Mouse (Mus musculus) 416B (cell line): ENCODE data around the gene Shisal2b.
"Not testable (repeated sequence)": the region's sequence is repeated elsewhere in the genome, so short reads cannot be mapped to it uniquely, and the experiment has no call there.

Source experiments
- DNase-seq: peaks from one replicate; pipeline ENCODE4 v3.0.0; 2011; ENCODE audit warnings: low read depth

Gene Shisal2b

DNA sequence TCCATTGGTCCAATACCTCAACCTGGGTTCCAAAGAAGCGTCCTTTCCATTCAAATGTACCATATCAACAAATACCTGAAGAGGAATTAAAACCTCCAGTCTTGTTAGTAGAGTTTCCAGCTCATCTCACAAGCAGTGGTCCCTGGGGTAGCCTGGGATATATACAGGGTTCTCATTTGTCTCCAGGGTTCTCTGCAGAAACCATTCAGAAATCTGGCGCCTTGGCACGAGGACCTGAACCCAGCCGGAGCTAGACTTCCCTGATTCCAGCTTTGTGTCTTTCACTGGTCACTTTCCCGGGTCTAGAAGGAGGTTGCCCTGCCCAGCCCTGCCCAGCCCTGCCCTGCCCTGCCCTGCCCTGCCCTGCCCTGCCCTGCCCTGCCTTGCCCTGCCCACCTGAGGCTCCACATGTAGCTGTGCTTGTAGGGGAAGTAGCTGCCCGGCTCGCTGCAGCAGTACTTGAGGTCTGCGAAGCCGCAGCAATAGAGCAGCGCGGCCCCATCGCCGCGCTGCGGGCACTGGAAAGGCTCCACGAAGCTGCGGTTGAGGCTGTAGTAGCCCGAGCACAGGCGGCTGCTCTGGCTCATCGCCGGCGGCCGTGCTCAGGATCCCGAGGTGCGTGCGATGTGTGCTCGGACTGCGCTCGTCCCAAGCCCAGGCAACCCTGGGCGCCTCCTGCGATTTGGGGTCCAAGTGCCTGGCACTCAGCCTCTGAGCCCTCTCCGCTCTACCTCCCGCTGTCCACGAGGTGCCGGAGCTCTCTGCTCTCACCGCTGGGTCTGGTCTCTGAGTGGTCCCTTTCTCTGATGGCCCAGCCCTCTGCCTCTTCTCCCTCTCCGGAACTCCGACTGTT is at the start of gene Shisal2b:
Shisal2b (minus strand) TSS at position 767 of the 853 bp plus-strand sequence.
- DNase-seq, result peak; percentile 81

GRCm38 (mm10) chr13:104911626-104912025 is 47.9 kb upstream of the Shisal2b start:
- DNase-seq, result not testable (repeated sequence)

DNA sequence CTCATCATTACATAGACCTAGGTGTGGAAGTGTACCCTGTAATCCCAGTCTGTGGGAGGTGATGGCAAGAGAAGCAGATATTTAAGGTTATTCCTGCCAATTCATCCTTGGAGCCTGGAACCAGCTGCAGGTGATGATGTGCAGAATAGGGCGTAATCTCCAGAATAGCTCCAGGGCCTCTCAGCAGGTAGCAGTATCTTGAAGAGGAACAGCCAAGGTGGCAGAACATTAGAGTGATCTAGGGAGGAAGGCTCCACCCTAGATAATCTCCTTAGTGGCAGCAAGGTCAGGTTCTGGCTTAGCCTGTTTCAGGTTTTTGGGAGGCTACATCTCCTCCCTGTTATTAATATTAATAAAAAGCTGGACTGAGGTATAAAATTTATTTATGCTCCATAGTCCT is 47.3 kb upstream of the Shisal2b start:
- DNase-seq, result not testable (repeated sequence)

DNA sequence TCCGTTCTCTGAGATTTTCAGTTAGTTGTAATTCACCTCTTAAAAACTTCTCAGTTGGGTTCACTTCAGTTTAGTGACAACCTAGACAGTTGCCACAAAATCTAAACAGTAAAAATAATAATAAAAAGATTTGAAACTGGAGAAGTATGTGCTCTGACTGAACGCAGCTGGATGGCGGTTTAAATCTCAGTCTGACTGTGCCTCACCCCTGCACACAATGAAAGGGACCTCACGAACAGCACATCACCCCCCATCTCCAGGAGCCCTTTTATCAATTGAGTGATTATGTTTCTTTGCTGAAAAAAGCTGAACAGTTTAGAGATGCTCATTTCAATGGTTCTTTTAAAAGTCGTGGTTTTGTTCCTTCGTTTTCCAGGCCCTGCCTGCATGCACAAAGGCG is 45.0 kb upstream of the Shisal2b start:
- DNase-seq, result no peak

DNA sequence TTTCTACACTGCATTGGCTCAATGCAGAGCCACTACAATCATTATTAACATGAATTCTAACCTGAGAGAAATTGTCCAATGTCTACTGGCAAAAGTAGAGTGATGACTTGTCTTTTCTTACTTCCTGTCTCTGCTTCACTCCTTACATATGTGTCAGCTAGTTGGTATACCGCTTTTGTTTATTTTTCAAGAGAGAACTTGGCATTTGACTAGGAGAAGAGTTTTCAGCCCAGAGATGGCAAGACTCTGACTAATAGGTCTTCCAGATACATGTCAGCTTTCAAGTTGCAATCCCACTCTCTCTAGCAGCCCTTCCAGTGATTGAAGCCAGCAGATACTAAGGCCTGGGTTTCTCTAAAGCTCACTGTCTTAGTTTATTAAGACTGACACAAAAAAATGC is 31.1 kb upstream of the Shisal2b start:
- no peak for DNase-seq

DNA sequence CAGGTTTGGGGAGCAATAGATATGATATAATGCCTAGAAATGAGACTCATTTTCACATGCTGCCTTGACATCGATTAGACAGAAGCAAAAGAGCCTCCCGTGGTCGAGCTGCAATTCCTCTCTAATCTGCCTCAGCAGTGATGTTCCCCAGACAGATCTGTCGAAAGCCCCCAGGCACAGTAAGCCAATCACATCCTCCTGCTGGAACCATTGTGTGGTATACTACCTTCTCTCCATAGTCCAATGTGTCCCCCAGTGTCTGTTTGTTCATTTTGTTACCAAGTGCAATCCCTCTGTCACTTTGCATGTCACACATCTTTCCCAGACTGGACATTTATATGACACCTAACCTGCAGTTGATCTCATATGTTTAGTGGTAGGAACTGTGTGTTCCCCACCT is 28.6 kb upstream of the Shisal2b start:
- no peak for DNase-seq

DNA sequence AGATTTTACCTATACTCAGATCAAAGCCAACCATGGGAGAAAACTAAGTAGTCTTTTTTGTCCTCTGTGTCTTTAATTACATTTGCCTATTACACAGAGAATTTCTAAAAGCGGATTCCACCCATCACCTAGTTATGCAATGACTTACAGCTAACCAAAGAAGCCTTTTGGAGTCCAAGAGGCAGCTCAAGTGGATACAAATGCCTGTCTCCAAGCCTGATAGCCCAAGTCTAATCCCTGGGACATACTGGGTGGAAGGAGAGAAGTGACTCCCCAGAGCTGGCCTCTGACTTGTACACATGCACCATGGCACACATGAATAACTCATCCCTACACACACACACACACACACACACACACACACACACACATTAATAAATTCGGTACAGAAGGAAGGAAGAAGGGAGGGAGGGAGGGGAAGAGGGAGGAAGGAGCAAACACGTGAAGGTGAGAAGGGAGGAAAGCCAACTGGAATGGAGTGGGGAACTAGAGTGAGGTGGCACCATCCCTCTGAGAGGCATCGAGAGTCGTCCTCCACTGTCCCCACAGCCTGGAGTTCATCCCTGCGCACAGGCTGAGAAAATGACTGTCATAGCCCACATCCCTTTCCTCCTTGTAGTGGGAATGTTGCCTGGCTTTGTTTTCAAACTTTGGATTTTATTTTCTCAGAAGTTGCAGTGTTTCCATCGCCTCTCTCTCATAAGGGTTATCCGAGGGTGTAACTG is 22.8 kb upstream of the Shisal2b start:
- no peak for DNase-seq

GRCm38 (mm10) chr13:104883566-104884249 is 20.0 kb upstream of the Shisal2b start:
- no peak for DNase-seq

GRCm38 (mm10) chr13:104878508-104878907 is 14.8 kb upstream of the Shisal2b start:
- DNase-seq, result no peak

GRCm38 (mm10) chr13:104869907-104870306 is 6.2 kb upstream of the Shisal2b start:
- no peak for DNase-seq

GRCm38 (mm10) chr13:104866726-104867125 is 3.0 kb upstream of the Shisal2b start:
- no peak for DNase-seq

- DNase-seq, result no peak
These were observed 10.0 kb downstream of the Shisal2b start for GRCm38 (mm10) chr13:104853645-104854044.

DNA sequence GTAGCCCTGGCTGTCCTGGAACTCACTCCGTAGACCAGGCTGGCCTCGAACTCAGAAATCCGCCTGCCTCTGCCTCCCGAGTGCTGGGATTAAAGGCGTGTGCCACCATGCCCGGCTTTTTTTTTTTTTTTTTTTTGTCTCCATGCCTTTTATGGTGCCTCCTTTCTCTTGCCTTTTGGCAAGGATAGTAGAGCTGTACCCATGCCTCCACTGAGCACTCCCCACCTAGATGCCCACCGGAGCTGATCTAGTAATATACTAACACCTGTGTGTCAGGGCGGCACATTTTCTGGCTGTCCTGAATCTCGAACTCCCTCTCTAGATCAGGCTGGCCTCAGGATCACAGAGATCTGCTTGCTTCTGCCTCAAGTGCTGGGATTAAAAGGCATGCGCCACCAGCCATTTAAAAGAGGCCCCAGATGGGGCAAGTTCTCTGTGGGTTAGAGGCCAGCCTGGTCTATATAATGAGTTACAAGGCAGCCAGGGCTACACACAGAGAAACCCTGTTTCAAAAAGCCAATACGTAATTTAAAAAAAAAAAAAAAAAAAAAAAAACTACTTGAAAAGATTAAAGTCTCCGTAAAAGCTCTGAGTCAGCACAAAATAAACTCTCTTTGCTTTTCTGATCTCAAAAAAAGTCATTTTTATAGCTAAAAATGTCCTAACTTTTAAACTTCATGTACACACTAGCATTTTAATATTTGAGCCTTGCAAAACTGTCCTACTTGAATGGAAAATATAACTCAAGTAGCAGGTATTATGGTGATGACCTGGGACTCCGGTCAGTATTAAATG is 20.2 kb downstream of the Shisal2b start:
- no peak for DNase-seq

GRCm38 (mm10) chr13:104841937-104842336 is 21.8 kb downstream of the Shisal2b start:
- no peak for DNase-seq

- no peak for DNase-seq
These were observed 26.1 kb downstream of the Shisal2b start for GRCm38 (mm10) chr13:104837628-104838027.

DNA sequence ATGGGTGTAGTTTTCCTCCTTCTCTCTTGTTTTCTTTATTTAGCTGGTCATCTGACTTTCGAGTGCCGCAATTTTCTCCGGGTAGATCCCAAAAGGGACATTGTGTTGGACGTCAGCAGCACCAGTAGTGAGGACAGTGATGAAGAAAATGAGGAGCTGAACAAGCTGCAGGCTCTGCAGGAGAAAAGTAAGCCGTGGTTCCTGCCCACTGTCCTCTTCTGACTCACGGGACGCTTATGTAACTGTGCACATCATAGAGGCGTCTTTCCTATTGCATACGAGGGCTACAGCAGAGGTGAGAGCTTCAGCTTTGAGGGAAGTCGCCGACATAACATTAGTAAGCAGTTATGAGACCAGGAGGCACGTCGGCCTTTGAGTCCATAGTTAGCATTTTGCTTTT is 30.9 kb downstream of the Shisal2b start:
- peak; percentile 15 for DNase-seq

- DNase-seq, result peak; percentile 12
These were observed 38.2 kb downstream of the Shisal2b start for GRCm38 (mm10) chr13:104825470-104825869.

DNA sequence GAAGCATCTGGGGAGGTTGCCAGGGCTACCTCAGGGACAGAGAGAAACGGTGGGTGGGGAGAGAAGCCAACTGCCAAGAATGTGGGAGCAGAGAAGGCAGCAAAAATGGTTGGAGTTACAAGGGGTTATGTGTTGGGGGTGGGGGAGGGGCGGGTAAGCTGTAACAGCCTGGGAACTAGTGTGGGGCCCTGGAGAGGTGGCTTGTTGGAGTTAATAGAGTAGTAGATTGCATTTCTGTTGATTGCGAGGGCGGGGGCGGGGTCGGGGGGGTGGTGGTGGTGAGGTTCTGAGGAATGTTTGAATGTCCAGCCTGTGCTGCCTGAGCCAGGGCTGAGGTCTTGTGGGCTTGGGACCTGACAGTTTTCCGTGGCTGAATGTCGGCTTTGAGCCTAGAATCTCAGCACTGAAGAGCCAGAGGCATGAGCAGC is 41.3 kb downstream of the Shisal2b start:
- DNase-seq, result no peak

- DNase-seq, result no peak
These were observed 41.8 kb downstream of the Shisal2b start for GRCm38 (mm10) chr13:104821908-104822307.

DNA sequence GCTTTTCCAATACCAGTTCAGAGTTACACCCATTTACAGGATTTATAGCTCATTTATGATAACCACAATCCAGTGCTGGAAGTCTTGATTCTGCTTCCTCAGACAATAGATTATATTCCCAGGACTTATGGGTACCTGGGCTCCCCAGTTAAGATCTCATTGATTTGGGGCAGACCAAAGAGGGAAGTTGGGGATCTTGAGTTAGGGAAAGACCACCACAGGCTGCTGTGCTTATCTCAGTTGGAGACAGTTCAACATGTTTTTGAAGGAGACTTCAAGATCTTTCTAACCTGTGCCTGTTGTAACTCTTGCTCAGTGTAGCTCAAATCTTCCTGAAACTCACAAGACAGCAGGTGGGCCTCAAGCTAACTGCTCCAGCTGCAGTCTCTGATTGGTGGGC is 42.5 kb downstream of the Shisal2b start:
- no peak for DNase-seq

DNA sequence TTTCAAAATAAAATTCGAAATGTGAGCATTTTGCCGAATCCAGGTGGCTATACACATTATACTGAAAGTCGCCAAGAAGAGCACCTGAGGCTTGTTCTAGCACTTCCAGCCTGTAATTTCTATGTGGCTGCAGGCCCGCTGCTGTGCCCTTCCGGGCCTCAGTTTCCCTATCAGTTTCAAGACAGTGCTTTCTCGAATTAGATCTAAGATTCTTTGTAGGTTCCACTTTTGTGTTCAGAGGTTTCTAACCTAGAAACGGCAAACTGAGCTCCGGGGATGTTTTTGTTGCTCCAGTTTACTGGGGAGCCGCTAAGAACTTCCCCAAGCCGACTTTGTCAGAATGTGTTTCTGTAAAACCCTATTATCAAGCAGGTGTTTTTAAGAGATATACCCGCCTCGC is 46.0 kb downstream of the Shisal2b start:
- no peak for DNase-seq
